Comparison of ENCODE assay signal across 8 mouse cellular contexts in the genomic region with DNA sequence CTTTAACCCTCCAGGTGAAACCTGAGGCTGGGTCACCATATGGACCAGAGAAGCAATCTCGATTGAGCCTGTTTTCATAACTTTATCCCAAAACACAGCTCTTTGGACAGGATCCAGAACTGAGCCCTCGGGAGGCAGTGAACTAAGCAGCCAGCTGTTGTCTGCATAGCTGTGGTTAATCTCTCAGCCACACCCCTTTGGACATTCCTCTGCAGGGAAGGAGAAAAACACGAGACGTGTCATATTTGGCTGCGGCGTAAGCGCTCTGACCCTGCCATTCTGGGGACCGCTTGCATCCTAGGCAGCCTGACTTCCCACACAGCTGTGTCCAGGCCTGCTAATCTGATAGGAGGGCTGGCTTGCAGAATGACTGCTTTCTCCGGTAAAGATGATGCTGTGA. TPM values are rescaled to one million over a fixed set of nuclear protein-coding genes. Genes with fewer than 3 reads are reported as not detected.
DNase-seq lines count a peak whose midpoint lies in the region; ATAC-seq and TF ChIP-seq lines count a peak whose summit lies in the region.

No protein-coding gene starts in this region.

- no peaks in the 10 kb centered on the region; the same call in 1 of the 2 replicates for H3K9me3 ChIP-seq in forebrain, embryonic 14.5 days (replicated peaks; ENCODE audit: control insufficient read depth, low read length)
- H3K9me3 ChIP-seq in forebrain, postnatal 0 days (ENCODE audit: low read length) = no peaks in the 10 kb centered on the region
- no peaks in the 10 kb centered on the region for H3K9me3 ChIP-seq in heart, embryonic 15.5 days (replicated peaks)
- H3K9me3 ChIP-seq in limb, embryonic 14.5 days (ENCODE audit: control insufficient read depth, low read length) = no peaks in the 10 kb centered on the region

- no peak; the same call in 1 of the 2 replicates for ATAC-seq in forebrain, embryonic 14.5 days
- no peak for ATAC-seq in forebrain, postnatal 0 days
- ATAC-seq in heart, embryonic 15.5 days (replicated peaks; ENCODE audit: insufficient number of reproducible peaks, insufficient read depth, low FRiP score, low read depth) = peak; percentile 74
- peak; percentile 93 for ATAC-seq in limb, embryonic 14.5 days (ENCODE audit: low FRiP score, low read depth)

- no peak for TF ChIP-seq POLR2A in limb, embryonic 14.5 days (IDR thresholded peaks at IDR 0.05; ENCODE audit: borderline replicate concordance, extremely low read depth, insufficient read depth, insufficient read length)

- peaks cover 10% of the 10 kb centered on the region for H3K4me1 ChIP-seq in forebrain, embryonic 14.5 days (ENCODE audit: control insufficient read depth, insufficient read depth, low read length)
- no peaks in the 10 kb centered on the region for H3K4me1 ChIP-seq in forebrain, postnatal 0 days (ENCODE audit: insufficient read depth)
- H3K4me1 ChIP-seq in heart, embryonic 15.5 days (replicated peaks) = peaks cover 15% of the 10 kb centered on the region
- H3K4me1 ChIP-seq in limb, embryonic 14.5 days (ENCODE audit: control insufficient read depth, insufficient read depth, low read length) = peaks cover 14% of the 10 kb centered on the region

- H3K4me3 ChIP-seq in forebrain, embryonic 14.5 days (ENCODE audit: low read depth, low read length) = no peak overlapping the region
- H3K4me3 ChIP-seq in forebrain, postnatal 0 days (ENCODE audit: low read depth, low read length) = no peak overlapping the region
- H3K4me3 ChIP-seq in heart, embryonic 15.5 days = no peak overlapping the region
- H3K4me3 ChIP-seq in limb, embryonic 14.5 days (replicated peaks; ENCODE audit: low read length) = no peak overlapping the region

- no peak overlapping the region for H3K4me2 ChIP-seq in forebrain, embryonic 14.5 days (ENCODE audit: low read length)
- no peak overlapping the region for H3K4me2 ChIP-seq in forebrain, postnatal 0 days (ENCODE audit: low read depth)
- H3K4me2 ChIP-seq in heart, embryonic 15.5 days = peak overlapping the region; percentile 43
- no peak overlapping the region for H3K4me2 ChIP-seq in limb, embryonic 14.5 days (replicated peaks; ENCODE audit: low read depth, low read length, severe bottlenecking)

- peak; percentile 23 for DNase-seq in forebrain, embryonic 14.5 days (ENCODE audit: low spot score)
- no peak for DNase-seq in forebrain, postnatal 0 days
- peak; percentile 29 for DNase-seq in embryo, embryonic 10.5 days (ENCODE audit: low spot score)
- peak; percentile 88 for DNase-seq in limb, embryonic 14.5 days (ENCODE audit: low spot score)
- peak; percentile 12 to 37 for DNase-seq in urinary bladder, postnatal 36 days (ENCODE audit: low spot score in 2 of 2)
- no peak for DNase-seq in retina, embryonic 14.5 days (ENCODE audit: low spot score)
- DNase-seq in right cerebral cortex, postnatal 14 days = no peak

- no peaks in the 10 kb centered on the region for H3K27me3 ChIP-seq in forebrain, embryonic 14.5 days (replicated peaks; ENCODE audit: control insufficient read depth, insufficient read depth, low read length)
- no peaks in the 10 kb centered on the region for H3K27me3 ChIP-seq in forebrain, postnatal 0 days (ENCODE audit: insufficient read depth, low read length)
- no peaks in the 10 kb centered on the region for H3K27me3 ChIP-seq in heart, embryonic 15.5 days
- H3K27me3 ChIP-seq in limb, embryonic 14.5 days (ENCODE audit: control insufficient read depth, insufficient read depth, low read length) = no peaks in the 10 kb centered on the region

- no peak overlapping the region for H3K9ac ChIP-seq in forebrain, embryonic 14.5 days (ENCODE audit: low read length)
- H3K9ac ChIP-seq in forebrain, postnatal 0 days = no peak overlapping the region
- H3K9ac ChIP-seq in heart, embryonic 15.5 days = no peak overlapping the region
- no peak overlapping the region for H3K9ac ChIP-seq in limb, embryonic 14.5 days (ENCODE audit: low read depth, low read length, severe bottlenecking)

- 47% methylated on average over 9 of the region's 9 CpGs for WGBS in forebrain, embryonic 14.5 days
- WGBS in forebrain, postnatal 0 days = 47% methylated on average over 9 of the region's 9 CpGs
- WGBS in heart, embryonic 15.5 days = 16% methylated on average over 9 of the region's 9 CpGs
- 15% methylated on average over 9 of the region's 9 CpGs for WGBS in limb, embryonic 14.5 days

- TF ChIP-seq CTCF in forebrain, postnatal 0 days (IDR thresholded peaks at IDR 0.05; ENCODE audit: low read depth) = no peak

- no peak overlapping the region for H3K27ac ChIP-seq in forebrain, embryonic 14.5 days (ENCODE audit: low read depth, low read length)
- no peak overlapping the region for H3K27ac ChIP-seq in forebrain, postnatal 0 days (ENCODE audit: low read depth, low read length)
- H3K27ac ChIP-seq in heart, embryonic 15.5 days = no peak overlapping the region
- H3K27ac ChIP-seq in limb, embryonic 14.5 days (replicated peaks; ENCODE audit: low read depth, low read length) = no peak overlapping the region

- no peaks in the 10 kb centered on the region for H3K36me3 ChIP-seq in forebrain, embryonic 14.5 days (ENCODE audit: control insufficient read depth, insufficient read depth, low read length)
- no peaks in the 10 kb centered on the region for H3K36me3 ChIP-seq in forebrain, postnatal 0 days (ENCODE audit: insufficient read depth)
- no peaks in the 10 kb centered on the region for H3K36me3 ChIP-seq in heart, embryonic 15.5 days
- H3K36me3 ChIP-seq in limb, embryonic 14.5 days (ENCODE audit: control insufficient read depth, insufficient read depth, low read length) = no peaks in the 10 kb centered on the region

RNA-seq across cellular contexts. Expression of gene Ubl3, which starts 55.6 kb away (rescaled TPM):
- polyA plus RNA-seq in forebrain, embryonic 14.5 days (2014; fragmentation: Nextera tagmentation; extraction: Ambion mirVana) = 76.2 and 88.9 TPM in 2 replicates
- 122 TPM in 2 replicates for total RNA-seq in forebrain, postnatal 0 days (2014; rRNA removed)
- polyA plus RNA-seq in forebrain, postnatal 0 days (2015; fragmentation: Nextera tagmentation; extraction: Ambion mirVana) = 68.0 and 79.3 TPM in 2 replicates
- polyA plus RNA-seq in heart, embryonic 15.5 days (2015; fragmentation: Nextera tagmentation; extraction: Ambion mirVana) = 65.5 and 67.6 TPM in 2 replicates
- polyA plus RNA-seq in limb, embryonic 14.5 days (2012; rRNA removed) = 30.3 and 33.4 TPM in 2 replicates
- polyA plus RNA-seq in limb, embryonic 14.5 days (2014; fragmentation: Nextera tagmentation; extraction: Ambion mirVana) = 73.6 and 84.6 TPM in 2 replicates

Comparison
In these comparisons a context has a peak if more than half of its experiments do, and no peak if none do; other contexts are left out.
1. DNase-seq: peak in forebrain, embryonic 14.5 days (single experiment), embryo, embryonic 10.5 days (single experiment), limb, embryonic 14.5 days (single experiment) and urinary bladder, postnatal 36 days (2 of 2); none in forebrain, postnatal 0 days (single experiment), retina, embryonic 14.5 days (single experiment) and right cerebral cortex, postnatal 14 days (single experiment).
2. ATAC-seq: peak in heart, embryonic 15.5 days (single experiment) and limb, embryonic 14.5 days (single experiment); none in forebrain, embryonic 14.5 days (single experiment) and forebrain, postnatal 0 days (single experiment).